Mouse (Mus musculus): ENCODE results near the gene Myh3. TPM values are rescaled to one million over a fixed set of nuclear protein-coding genes. Genes with fewer than 3 reads are reported as not detected.

The Myh3 gene
- polyA plus RNA-seq, 1 experiment = not detected

- under 1% methylated on average over 50 of the region's 50 CpGs for WGBS
- Histone ChIP-seq H3K27me3 (ENCODE audit: control insufficient read depth, insufficient read depth, low read length) (no peaks in the 10 kb centered on the region), H3K4me3 (ENCODE audit: extremely low read depth, insufficient read depth, insufficient read length) (peak within 1 kb of the TSS; percentile 99), H3K4me1 (ENCODE audit: control insufficient read depth, insufficient read depth, insufficient read length) (peaks cover 2% of the 10 kb centered on the region; the same call in 1 of the 2 replicates), H3K36me3 (ENCODE audit: control insufficient read depth, insufficient read depth, low read length) (peaks cover 12% of the 10 kb centered on the region), H3K27ac (ENCODE audit: insufficient read depth, low read length) (peak within 1 kb of the TSS; percentile 70)
- TF ChIP-seq POLR2A (IDR thresholded peaks at IDR 0.05; ENCODE audit: low read depth, low read length) (peak; percentile 59; the same call in 1 of the 2 replicates), CTCF (IDR thresholded peaks at IDR 0.05; ENCODE audit: extremely low read depth, insufficient read depth, insufficient read length, insufficient replicate concordance) (no peak)
- DNase-seq (ENCODE audit: low read depth in 1 of 2, low spot score in 2 of 2) = peak; percentile 46 to 84
Observed at GRCm38 (mm10) chr11:67052321-67052952, 25.7 kb upstream of the Myh3 start, which contains the start of the genes Adprm and Sco1. Gene Adprm (minus strand): TSS chr11:67052594. Gene Sco1 (plus strand): TSS chr11:67052670.

- no peaks in the 10 kb centered on the region for H3K27me3 ChIP-seq (ENCODE audit: control insufficient read depth, insufficient read depth, low read length)
- TF ChIP-seq CTCF (IDR thresholded peaks at IDR 0.05; ENCODE audit: extremely low read depth, insufficient read depth, insufficient read length, insufficient replicate concordance) = no peak
- no peak for TF ChIP-seq POLR2A (IDR thresholded peaks at IDR 0.05; ENCODE audit: low read depth, low read length)
- H3K27ac ChIP-seq (ENCODE audit: insufficient read depth, low read length) = no peak overlapping the region
- no peak overlapping the region for H3K4me3 ChIP-seq (ENCODE audit: extremely low read depth, insufficient read depth, insufficient read length)
- peaks cover 20% of the 10 kb centered on the region for H3K36me3 ChIP-seq (ENCODE audit: control insufficient read depth, insufficient read depth, low read length)
- no peak for DNase-seq (ENCODE audit: low read depth in 1 of 2, low spot score in 2 of 2)
- WGBS = 88% methylated on average over 8 of the region's 8 CpGs
- peaks cover 2% of the 10 kb centered on the region; the same call in 1 of the 2 replicates for H3K4me1 ChIP-seq (ENCODE audit: control insufficient read depth, insufficient read depth, insufficient read length)
Observed at GRCm38 (mm10) chr11:67054754-67055365, 23.2 kb upstream of the Myh3 start.

GRCm38 (mm10) chr11:67061311-67061710, 16.8 kb upstream of the Myh3 start:
- WGBS = 96% methylated on average over 2 of the region's 2 CpGs
- H3K27ac ChIP-seq (ENCODE audit: insufficient read depth, low read length) = no peak overlapping the region
- no peaks in the 10 kb centered on the region for H3K27me3 ChIP-seq (ENCODE audit: control insufficient read depth, insufficient read depth, low read length)
- H3K36me3 ChIP-seq (ENCODE audit: control insufficient read depth, insufficient read depth, low read length) = peaks cover 32% of the 10 kb centered on the region
- no peak for DNase-seq (ENCODE audit: low read depth in 1 of 2, low spot score in 2 of 2)
- TF ChIP-seq POLR2A (IDR thresholded peaks at IDR 0.05; ENCODE audit: low read depth, low read length) (no peak), CTCF (IDR thresholded peaks at IDR 0.05; ENCODE audit: extremely low read depth, insufficient read depth, insufficient read length, insufficient replicate concordance) (no peak)
- H3K4me3 ChIP-seq (ENCODE audit: extremely low read depth, insufficient read depth, insufficient read length) = no peak overlapping the region
- H3K4me1 ChIP-seq (ENCODE audit: control insufficient read depth, insufficient read depth, insufficient read length) = no peaks in the 10 kb centered on the region

- H3K27me3 ChIP-seq (ENCODE audit: control insufficient read depth, insufficient read depth, low read length) = no peaks in the 10 kb centered on the region
- H3K36me3 ChIP-seq (ENCODE audit: control insufficient read depth, insufficient read depth, low read length) = peaks cover 22% of the 10 kb centered on the region
- no peak for TF ChIP-seq CTCF (IDR thresholded peaks at IDR 0.05; ENCODE audit: extremely low read depth, insufficient read depth, insufficient read length, insufficient replicate concordance)
- H3K27ac ChIP-seq (ENCODE audit: insufficient read depth, low read length) = no peak overlapping the region
- no peak for DNase-seq (ENCODE audit: low read depth in 1 of 2, low spot score in 2 of 2)
- no peaks in the 10 kb centered on the region for H3K4me1 ChIP-seq (ENCODE audit: control insufficient read depth, insufficient read depth, insufficient read length)
- H3K4me3 ChIP-seq (ENCODE audit: extremely low read depth, insufficient read depth, insufficient read length) = no peak overlapping the region
- WGBS = 90% methylated on average over 3 of the region's 3 CpGs
Observed at GRCm38 (mm10) chr11:67062726-67063125, 15.4 kb upstream of the Myh3 start.

- H3K4me1 ChIP-seq (ENCODE audit: control insufficient read depth, insufficient read depth, insufficient read length) = no peaks in the 10 kb centered on the region
- H3K27me3 ChIP-seq (ENCODE audit: control insufficient read depth, insufficient read depth, low read length) = no peaks in the 10 kb centered on the region
- no peak overlapping the region for H3K4me3 ChIP-seq (ENCODE audit: extremely low read depth, insufficient read depth, insufficient read length)
- no peak overlapping the region for H3K27ac ChIP-seq (ENCODE audit: insufficient read depth, low read length)
- peaks cover 7% of the 10 kb centered on the region for H3K36me3 ChIP-seq (ENCODE audit: control insufficient read depth, insufficient read depth, low read length)
- no peak for DNase-seq (ENCODE audit: low read depth in 1 of 2, low spot score in 2 of 2)
- 90% methylated on average over 3 of the region's 3 CpGs for WGBS
- TF ChIP-seq CTCF (IDR thresholded peaks at IDR 0.05; ENCODE audit: extremely low read depth, insufficient read depth, insufficient read length, insufficient replicate concordance) (no peak), POLR2A (IDR thresholded peaks at IDR 0.05; ENCODE audit: low read depth, low read length) (no peak)
Observed at GRCm38 (mm10) chr11:67067741-67068140, 10.4 kb upstream of the Myh3 start.

GRCm38 (mm10) chr11:67072615-67073130, 5.4 kb upstream of the Myh3 start:
- TF ChIP-seq CTCF (IDR thresholded peaks at IDR 0.05; ENCODE audit: extremely low read depth, insufficient read depth, insufficient read length, insufficient replicate concordance) = no peak
- Histone ChIP-seq H3K4me1 (ENCODE audit: control insufficient read depth, insufficient read depth, insufficient read length) (no peaks in the 10 kb centered on the region), H3K27ac (ENCODE audit: insufficient read depth, low read length) (no peak overlapping the region), H3K36me3 (ENCODE audit: control insufficient read depth, insufficient read depth, low read length) (no peaks in the 10 kb centered on the region), H3K4me3 (ENCODE audit: extremely low read depth, insufficient read depth, insufficient read length) (no peak overlapping the region), H3K27me3 (ENCODE audit: control insufficient read depth, insufficient read depth, low read length) (no peaks in the 10 kb centered on the region)
- no peak for DNase-seq (ENCODE audit: low read depth in 1 of 2, low spot score in 2 of 2)
- 87% methylated on average over 15 of the region's 15 CpGs for WGBS

- Histone ChIP-seq H3K27ac (ENCODE audit: insufficient read depth, low read length) (no peak overlapping the region), H3K4me1 (ENCODE audit: control insufficient read depth, insufficient read depth, insufficient read length) (no peaks in the 10 kb centered on the region), H3K36me3 (ENCODE audit: control insufficient read depth, insufficient read depth, low read length) (no peaks in the 10 kb centered on the region), H3K4me3 (ENCODE audit: extremely low read depth, insufficient read depth, insufficient read length) (no peak overlapping the region), H3K27me3 (ENCODE audit: control insufficient read depth, insufficient read depth, low read length) (no peaks in the 10 kb centered on the region)
- no peak for DNase-seq (ENCODE audit: low read depth in 1 of 2, low spot score in 2 of 2)
- WGBS = 68% methylated on average over 3 of the region's 3 CpGs
- TF ChIP-seq CTCF (IDR thresholded peaks at IDR 0.05; ENCODE audit: extremely low read depth, insufficient read depth, insufficient read length, insufficient replicate concordance) = no peak
- TF ChIP-seq POLR2A (IDR thresholded peaks at IDR 0.05; ENCODE audit: low read depth, low read length) = no peak
Observed at GRCm38 (mm10) chr11:67075036-67075435, 3.1 kb upstream of the Myh3 start.

Data from spleen, adult 2 months (tissue).